Mouse (Mus musculus) heart, postnatal 36 days (tissue): Measurements from ENCODE around the gene Klrb1a. TPM values are rescaled to one million over a fixed set of nuclear protein-coding genes. Genes with fewer than 3 reads are reported as not detected.

Experiments used
- DNase-seq, 2 experiments: peaks; one replicate each; pipeline ENCODE4 v3.0.0; 2021 to 2022
- intact Hi-C: fragments of 180-260 bp; cut with DNase I; formaldehyde crosslinking; loops from one replicate; pipeline ENCODE4 v1.15.1; 2025
- total RNA-seq, 2 experiments: library from RNA; stranded (reverse); gene quantifications; 2 replicates each; pipeline ENCODE4 v1.2.3; 2021

The Klrb1a gene
- total RNA-seq, 2 experiments from 2014 or later, result not detected

DNA sequence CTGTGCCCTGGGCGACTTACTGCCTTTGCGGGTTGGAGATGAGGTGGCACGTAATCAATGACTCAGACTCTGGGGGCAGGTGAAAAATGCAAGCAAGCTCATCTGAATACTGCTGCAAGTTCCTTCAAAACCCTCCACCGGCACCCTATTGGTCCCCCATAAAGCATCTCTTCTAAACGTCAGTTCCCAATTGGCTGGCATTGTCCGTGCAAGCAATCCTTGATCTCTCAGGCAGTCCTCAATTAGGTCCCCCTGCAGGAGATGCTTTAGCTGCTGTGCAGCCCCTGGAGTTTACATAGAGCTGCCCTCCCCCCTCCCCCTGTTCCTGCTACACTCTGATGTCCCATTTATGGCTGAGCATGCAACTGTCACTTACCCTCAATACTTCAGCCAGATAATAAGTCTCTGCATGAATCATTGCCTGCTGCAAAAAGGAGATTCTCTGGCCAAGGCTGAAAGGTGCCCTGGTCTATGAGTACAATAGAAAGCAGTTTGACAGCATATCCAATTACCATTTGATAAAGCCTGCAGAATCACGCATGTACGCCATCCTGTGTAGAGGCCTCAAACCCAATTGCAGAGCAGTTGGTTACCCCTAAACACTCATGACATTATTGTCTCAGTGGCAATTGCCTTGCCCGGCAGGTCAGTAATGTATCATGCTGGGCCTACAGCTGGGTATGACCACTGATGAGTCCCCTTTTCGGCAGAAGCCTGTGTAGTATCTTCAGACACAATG is 20.7 kb downstream of the Klrb1a start:
- intact Hi-C loops, result loop anchor here (10.0 kb wide), 1 partner anchor 152 kb away; no protein-coding TSS in a partner anchor
- DNase-seq, result no peak

DNA sequence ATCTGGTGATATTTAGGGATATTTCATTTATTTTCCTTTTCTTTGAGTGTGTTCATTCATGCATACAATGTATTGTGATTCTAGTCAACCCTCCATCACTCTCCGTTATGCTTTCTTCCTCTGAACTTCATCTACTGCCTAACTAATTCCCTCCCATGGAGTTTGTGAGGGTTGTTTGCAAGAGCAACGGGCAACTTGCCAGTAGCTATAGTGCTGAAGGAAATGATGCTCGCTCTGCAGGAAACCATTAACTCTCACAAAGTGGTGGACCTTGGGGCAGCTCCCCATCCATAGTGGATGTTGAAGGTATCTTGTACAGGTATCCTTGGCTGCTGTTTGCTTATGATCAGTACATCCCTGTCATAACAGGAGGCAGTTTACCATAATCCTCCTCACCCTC is 21.3 kb downstream of the Klrb1a start:
- intact Hi-C loops, result loop anchor here (10.0 kb wide), 1 partner anchor 153 kb away; no protein-coding TSS in a partner anchor
- DNase-seq, result no peak

DNA sequence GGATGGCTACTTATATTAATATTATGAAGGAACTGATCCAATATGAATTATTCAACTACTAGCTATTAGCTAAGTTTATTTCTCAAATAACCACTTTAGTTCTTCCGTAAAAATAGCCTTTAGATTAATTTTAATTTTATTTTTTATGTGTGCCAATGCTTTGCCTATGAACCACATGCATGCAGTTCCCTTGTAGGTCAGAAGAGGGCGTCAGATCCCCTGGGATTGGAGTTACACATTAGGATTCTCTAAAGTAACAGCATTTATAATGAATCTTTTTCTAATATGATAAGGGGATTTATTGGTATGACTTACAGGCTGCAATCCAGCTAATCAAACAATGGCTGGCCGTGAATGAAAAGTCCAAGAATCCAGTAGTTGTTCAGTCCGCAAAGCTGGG is 23.8 kb downstream of the Klrb1a start:
- no peak for DNase-seq
- intact Hi-C loops, result no loop called here

DNA sequence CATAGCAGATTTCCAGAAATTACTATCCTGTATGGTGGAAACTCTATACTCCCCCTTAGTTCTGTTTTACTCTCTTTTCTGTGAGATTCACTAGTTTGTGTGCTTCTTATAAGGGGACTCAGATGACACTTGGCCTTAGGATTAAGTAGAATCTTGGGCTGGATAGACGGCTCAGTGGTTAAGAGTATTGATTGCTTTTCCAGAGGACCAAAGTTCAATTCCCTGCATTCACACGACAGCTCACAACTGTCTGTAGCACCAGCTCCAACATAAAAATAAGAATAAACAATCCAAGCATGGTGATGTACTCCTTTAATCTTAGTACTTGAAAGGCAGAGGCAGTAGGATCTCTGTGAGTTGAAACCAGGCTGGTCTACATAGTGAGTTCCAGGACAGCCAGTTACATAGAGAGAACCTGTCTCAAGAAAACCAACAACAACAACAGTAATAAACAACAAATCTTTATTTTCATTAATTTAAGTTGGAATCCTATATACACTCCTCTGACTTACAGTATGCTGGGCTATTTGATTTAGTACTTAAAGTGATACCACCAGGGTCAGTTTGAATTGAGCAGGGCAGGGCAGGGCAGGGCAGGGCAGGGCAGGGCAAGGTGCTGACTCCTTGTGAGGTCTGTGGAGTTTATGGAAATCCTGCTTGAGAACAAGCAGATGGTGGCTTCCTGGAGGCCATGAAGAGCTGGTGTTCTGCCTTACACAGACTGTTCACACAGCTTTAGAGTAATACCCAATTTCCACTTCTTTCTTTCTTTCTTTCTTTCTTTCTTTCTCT is 24.9 kb downstream of the Klrb1a start:
- intact Hi-C loops, result no loop called here
- DNase-seq, result no peak

DNA sequence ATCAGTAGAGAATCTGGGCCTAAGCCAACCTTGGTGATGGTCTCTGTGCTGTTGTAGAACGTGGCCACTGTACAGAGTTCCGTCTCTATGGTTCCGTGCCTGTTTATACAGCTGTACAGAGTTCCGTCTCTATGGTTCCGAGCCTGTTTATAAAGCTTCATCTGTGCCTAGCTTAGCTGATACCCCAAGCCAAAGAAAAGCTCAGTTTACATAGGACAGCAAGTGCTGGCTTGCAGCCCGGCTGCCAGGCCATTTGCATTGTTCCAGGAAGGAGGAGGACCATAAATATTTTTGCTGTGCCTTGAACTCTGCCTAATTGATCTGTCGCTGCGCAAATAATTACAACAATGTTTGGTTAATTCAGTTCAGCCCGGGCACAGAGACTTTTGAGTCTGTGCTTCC is 26.2 kb downstream of the Klrb1a start:
- DNase-seq, result peak; percentile 31
- intact Hi-C loops, result no loop called here

- no peak for DNase-seq
- intact Hi-C loops, result no loop called here
These were observed 28.7 kb downstream of the Klrb1a start for GRCm38 (mm10) chr6:128594651-128595050.

DNA sequence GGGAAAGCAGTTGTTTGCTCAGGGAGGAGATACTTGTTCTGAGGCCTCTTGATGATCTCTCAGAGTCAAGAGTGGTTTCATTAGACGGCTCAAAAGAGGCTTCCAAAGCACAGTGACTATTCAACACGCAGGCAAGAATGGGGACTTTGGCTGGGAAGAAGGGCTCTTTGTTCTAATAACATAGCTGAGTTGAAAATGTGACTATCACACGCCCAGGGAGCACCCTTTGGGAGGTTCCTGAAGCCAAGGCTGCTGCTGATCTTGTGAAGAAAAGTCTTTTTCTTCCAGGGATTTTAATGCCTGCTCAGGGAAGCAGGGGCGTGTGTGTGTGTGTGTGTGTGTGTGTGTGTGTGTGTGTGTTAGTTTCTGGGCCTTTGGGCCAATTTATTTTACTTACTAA is 33.9 kb downstream of the Klrb1a start:
- intact Hi-C loops, result no loop called here
- DNase-seq, result no peak

DNA sequence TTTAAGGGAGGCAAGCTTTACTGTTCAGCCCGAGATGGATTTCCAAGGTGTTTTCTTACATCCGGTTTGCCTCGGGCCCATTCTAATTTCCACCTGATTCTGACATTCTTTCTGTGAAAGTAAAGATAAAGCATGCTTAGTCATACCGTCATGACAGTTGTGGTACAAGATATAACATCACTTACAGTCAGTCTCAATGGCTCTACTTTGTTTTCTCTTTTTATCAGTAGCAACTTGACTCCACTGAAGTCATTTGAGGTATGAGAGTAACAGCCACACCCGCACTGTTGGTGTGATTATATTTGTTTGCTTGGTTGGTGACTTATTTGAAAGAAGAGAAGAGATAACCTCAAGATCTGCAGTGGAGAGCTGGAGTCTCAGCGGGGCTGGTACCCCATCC is 35.7 kb downstream of the Klrb1a start:
- intact Hi-C loops, result no loop called here

DNA sequence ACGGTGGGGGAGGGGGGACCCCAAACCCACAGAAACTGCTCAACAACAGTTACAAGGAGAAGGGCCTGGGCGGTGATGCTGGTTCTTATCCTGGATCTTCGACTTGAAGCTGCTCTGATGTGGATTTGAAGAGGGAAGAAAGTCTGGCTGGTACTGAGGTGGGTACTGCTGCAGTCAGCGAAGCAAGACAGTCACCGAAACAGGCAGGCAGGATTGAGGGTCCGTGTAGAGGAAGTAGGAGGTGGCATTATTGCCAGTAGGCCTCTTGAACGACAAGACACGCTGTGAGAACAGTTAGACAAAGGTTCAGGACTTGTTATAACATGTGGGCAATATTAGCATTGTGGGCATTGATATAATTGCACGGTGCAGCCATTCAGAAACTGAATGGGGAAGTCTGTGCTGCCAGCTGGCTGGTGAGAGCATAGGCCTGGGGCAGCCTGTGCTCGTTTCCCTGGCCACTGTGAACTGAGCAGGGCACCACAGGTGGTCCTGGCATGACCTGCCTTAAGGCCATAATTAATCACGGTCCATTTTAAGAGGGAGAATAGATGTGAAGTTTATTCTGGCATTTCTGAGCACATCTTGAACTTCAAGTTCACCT is 37.6 kb downstream of the Klrb1a start:
- intact Hi-C loops, result no loop called here
- DNase-seq, result no peak

More for the DNA sequence above, 35.7 kb downstream of the Klrb1a start:
- no peak for DNase-seq

- intact Hi-C loops, result no loop called here
- no peak for DNase-seq
These were observed 39.2 kb downstream of the Klrb1a start for GRCm38 (mm10) chr6:128584070-128584660.

GRCm38 (mm10) chr6:128581508-128581907 is 41.8 kb downstream of the Klrb1a start, which contains the start of gene A2ml1:
Gene A2ml1 (minus strand): TSS chr6:128581608.
- intact Hi-C loops, result no loop called here

DNA sequence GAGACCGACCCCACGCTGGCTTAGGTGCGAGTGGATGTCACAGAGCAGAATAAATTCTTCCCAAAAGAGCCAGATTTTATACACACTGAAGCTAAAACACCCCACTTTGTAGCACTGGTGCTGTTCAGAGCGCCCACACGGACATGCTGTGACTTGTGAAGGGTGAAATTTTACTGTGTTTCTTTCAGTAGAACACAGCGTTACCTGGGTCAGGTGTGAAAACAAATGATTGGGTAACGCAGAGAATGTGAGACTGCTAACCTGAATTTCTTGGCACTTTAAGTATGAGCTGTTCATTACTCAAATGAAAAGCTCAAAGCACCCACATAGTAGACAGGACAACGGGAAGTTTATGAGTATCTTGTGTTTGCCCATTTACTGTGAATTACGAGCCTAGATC is 46.0 kb downstream of the Klrb1a start:
- intact Hi-C loops, result no loop called here
- no peak for DNase-seq

More at GRCm38 (mm10) chr6:128581508-128581907, 41.8 kb downstream of the Klrb1a start, which contains the start of gene A2ml1:
- no peak for DNase-seq

DNA sequence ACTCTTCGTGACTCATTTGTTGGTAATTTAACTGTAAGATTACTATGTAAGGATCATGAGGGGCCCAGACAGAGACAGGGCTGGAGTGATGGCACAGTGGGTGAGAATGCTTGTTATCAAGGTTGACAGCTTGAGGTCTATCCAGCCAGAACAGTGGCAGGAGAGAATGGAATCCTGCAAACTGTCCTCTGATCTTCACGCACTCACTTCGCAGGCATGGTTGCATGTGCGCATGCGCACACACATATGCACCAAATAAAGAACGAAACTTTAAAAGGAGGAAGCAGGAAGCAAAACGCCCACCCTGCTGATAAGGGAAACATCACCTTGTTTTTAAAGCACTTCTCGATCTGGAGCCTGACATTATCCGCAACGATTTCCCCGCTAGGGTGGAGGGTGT is 56.7 kb downstream of the Klrb1a start:
- no peak for DNase-seq
- intact Hi-C loops, result no loop called here

Other genes starting within 250 kb of the Klrb1a start
- not detected for gene Tex52, start 248.1 kb downstream of the Klrb1a start, total RNA-seq
- gene Gm44596, start 248.0 kb downstream of the Klrb1a start, total RNA-seq, result not detected
- 1 to 10 TPM; 1.4 TPM for gene Nrip2, start 224.2 kb downstream of the Klrb1a start, total RNA-seq
- 10 to 100 TPM; 16.7 to 17.9 TPM for gene Itfg2, start 198.6 kb downstream of the Klrb1a start, total RNA-seq
- 100 to 1,000 TPM; 320 to 392 TPM for gene Fkbp4, start 184.9 kb downstream of the Klrb1a start, total RNA-seq
- 1 to 10 TPM; 1.2 to 2.2 TPM for gene Pzp, start 96.8 kb downstream of the Klrb1a start, total RNA-seq
- not detected for gene A2ml1, start 41.9 kb downstream of the Klrb1a start, total RNA-seq
- gene Clec2h, start 38.9 kb upstream of the Klrb1a start, total RNA-seq, result under 1 TPM in 1 of 2 experiments, not detected in 1; 0.31 TPM
- gene Klrb1, start 99.5 kb upstream of the Klrb1a start, total RNA-seq, result not detected
- under 1 TPM in 1 of 2 experiments, not detected in 1; 0.16 TPM for gene Klrb1c, start 165.7 kb upstream of the Klrb1a start, total RNA-seq
- not detected for gene Gm44511, start 202.8 kb upstream of the Klrb1a start, total RNA-seq
- not detected for gene Klrb1b, start 202.8 kb upstream of the Klrb1a start, total RNA-seq